Mouse (Mus musculus): ENCODE data around the gene Duoxa2. TPM values are rescaled to one million over a fixed set of nuclear protein-coding genes. Genes with fewer than 3 reads are reported as not detected.

The Duoxa2 gene
- total RNA-seq, 1 experiment from 2014 or later = not detected

DNA sequence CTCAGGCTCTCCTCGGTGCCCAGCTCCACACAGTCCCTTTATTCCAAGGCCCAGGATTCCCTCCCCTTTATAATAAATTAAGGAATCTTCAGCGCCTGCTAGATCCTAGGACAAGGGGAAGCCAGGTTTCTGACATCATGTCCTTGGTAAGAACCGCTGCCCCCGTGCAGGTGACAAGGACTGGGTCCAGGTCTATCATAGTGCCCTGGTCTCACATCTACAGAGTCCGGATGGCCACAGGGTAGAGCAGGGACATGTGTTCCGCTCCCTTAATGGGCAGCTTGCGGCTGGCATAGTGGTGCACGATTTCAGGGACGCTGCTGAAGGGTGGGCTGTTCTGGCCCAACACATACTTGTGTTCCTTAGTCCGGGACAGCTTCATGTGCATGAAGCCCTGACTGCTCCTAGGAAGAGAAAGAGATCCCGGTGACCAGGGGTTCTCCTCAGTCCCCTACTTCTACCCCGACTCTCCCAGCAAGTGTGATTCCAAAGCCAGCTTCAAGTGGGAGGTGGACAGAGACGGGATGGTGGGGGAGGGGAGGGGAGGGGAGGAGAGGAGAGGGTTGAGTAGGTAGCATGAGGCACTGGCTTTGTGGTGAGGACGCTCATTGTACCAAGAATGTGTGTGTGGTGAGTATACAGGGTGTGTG lies 50.6 kb downstream of the Duoxa2 start:
- peak; percentile 4; the same call in 1 of the 2 replicates for ATAC-seq (replicated peaks; ENCODE audit: low read depth, poor library complexity, severe bottlenecking)

DNA sequence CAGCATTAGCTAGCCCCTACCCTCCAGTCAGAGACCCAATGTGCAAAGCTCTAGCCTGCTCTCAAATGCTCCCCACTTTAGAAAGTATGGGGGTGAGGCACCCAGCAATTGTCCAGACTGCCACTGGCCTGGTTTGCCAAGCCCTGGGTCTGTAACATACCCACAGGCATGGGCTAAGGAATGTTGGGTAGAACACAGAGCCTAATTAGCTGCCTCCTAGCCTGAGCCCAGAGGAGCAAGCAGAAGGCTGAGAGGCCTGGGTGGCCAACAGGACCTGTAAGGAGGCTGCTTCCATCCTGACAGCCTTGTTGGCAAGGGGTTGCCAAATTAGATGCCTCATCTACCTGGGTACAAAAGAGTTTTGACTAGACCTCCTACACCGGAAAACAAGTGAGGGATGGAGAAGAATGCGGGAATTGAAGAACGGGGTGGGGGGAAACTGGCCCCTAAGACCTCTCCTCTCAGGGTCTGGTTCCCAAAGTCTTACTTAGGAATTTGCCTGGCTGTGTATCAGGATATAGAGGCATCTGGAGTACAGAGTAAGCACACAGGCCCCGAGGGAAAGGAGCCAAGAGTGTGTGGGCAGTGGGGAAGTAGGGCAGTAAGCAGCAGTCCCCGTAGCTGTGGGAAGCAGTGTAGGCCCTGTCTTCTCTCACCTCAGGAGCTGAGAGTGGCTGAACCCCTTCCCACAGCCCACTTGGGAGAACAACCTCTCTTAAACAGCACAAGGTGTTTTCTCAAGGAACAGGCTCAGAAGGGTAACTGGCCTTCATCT lies 52.6 kb downstream of the Duoxa2 start:
- no peak for ATAC-seq (replicated peaks; ENCODE audit: low read depth, poor library complexity, severe bottlenecking)

DNA sequence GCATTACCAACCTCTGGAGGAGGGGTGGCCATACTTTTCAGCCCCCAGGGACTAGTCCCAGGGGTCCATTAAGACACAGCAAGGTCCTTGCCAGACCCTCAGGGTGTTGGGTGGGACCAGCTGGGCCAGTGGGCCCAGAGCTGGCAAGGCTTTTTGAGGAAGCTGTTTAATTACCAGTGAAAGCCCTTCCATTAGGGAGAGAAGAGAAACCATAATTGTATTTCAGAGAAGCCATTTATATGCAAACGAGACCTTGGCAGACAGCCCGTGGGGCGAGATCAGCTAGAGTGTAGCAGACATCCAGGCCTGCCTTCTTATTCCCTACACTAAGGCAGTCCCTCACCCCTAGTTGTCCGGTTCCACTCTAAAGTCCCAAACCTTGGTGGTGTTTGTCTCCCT lies 53.2 kb downstream of the Duoxa2 start:
- ATAC-seq (replicated peaks; ENCODE audit: low read depth, poor library complexity, severe bottlenecking) = no peak

Other genes starting within 250 kb of the Duoxa2 start
- 13.8 and 15.2 TPM in 2 replicates for gene Spg11, start 180.5 kb upstream of the Duoxa2 start, total RNA-seq (2017)
- 2,084 and 2,334 TPM in 2 replicates for gene B2m, start 151.2 kb upstream of the Duoxa2 start, total RNA-seq (2017)
- not detected in 2 replicates for gene Trim69, start 138.2 kb upstream of the Duoxa2 start, total RNA-seq (2017)
- not detected in 2 replicates for gene Patl2, start 112.7 kb upstream of the Duoxa2 start, total RNA-seq (2017)
- gene Terb2, start 112.6 kb upstream of the Duoxa2 start, total RNA-seq (2017) = not detected in 2 replicates
- 79.5 and 86.8 TPM in 2 replicates for gene Sord, start 64.2 kb upstream of the Duoxa2 start, total RNA-seq (2017)
- not detected in 2 replicates for gene Duox2, start 451 bp upstream of the Duoxa2 start, total RNA-seq (2017)
- gene Duoxa1, start 14.8 kb downstream of the Duoxa2 start, total RNA-seq (2017) = 0.18 TPM in 1 of 2 replicates, not detected in the other
- gene Duox1, start 16.8 kb downstream of the Duoxa2 start, total RNA-seq (2017) = not detected in 2 replicates
- 2.8 TPM in 1 of 2 replicates, not detected in the other for gene Shf, start 70.3 kb downstream of the Duoxa2 start, total RNA-seq (2017)
- gene Slc28a2, start 127.6 kb downstream of the Duoxa2 start, total RNA-seq (2017) = 16.4 and 21.4 TPM in 2 replicates
- gene Gm14085, start 186.0 kb downstream of the Duoxa2 start, total RNA-seq (2017) = 0.41 and 0.97 TPM in 2 replicates

Data from common myeloid progenitor, adult 5-6 weeks (primary cell).